Mouse (Mus musculus) kidney, embryonic 15.5 days (tissue): ENCODE measurements around the gene Trabd. TPM values are rescaled to one million over a fixed set of nuclear protein-coding genes. Genes with fewer than 3 reads are reported as not detected.

Experiments
- ATAC-seq: fragments of 200-750 bp; cut with Nextera tagmentation; replicated peaks from 2 replicates; pipeline ENCODE4 v1.8.0; 2017; ENCODE audit warnings: moderate TSS enrichment; ENCODE audit not compliant: low FRiP score
- H3K27ac ChIP-seq: fragments of 300-500 bp; sonication (generic); 2 replicates; pipeline ENCODE4 v1.5.1; 2015; ENCODE audit warnings: mild to moderate bottlenecking, inconsistent platforms
- H3K27me3 ChIP-seq: fragments of 300-500 bp; sonication (generic); 2 replicates; pipeline ENCODE4 v1.6.1; 2015; ENCODE audit warnings: inconsistent platforms
- H3K36me3 ChIP-seq: fragments of 300-500 bp; sonication (generic); 2 replicates; pipeline ENCODE4 v1.6.1; 2015; ENCODE audit warnings: inconsistent platforms
- H3K4me1 ChIP-seq: fragments of 300-500 bp; sonication (generic); 2 replicates; pipeline ENCODE4 v1.6.1; 2015; ENCODE audit warnings: inconsistent platforms
- H3K4me2 ChIP-seq: fragments of 300-500 bp; sonication (generic); 2 replicates; pipeline ENCODE4 v1.6.1; 2015; ENCODE audit warnings: moderate library complexity, mild to moderate bottlenecking, inconsistent platforms
- H3K4me3 ChIP-seq: fragments of 300-500 bp; sonication (generic); replicated peaks from 2 replicates; pipeline ENCODE4 v1.5.1; 2015; ENCODE audit warnings: mild to moderate bottlenecking, inconsistent platforms
- H3K9ac ChIP-seq: fragments of 300-500 bp; sonication (generic); 2 replicates; pipeline ENCODE4 v1.6.1; 2015; ENCODE audit warnings: mild to moderate bottlenecking, inconsistent platforms
- H3K9me3 ChIP-seq: fragments of 300-500 bp; sonication (generic); replicated peaks from 2 replicates; pipeline ENCODE4 v1.6.1; 2016; ENCODE audit warnings: inconsistent platforms
- WGBS: fragments of 180-500 bp; shearing (Covaris S2); methylation state at CpG from one replicate; pipeline ENCODE4 v1.1.7; 2015; ENCODE audit warnings: mixed read lengths; 5-methylcytosine and 5-hydroxymethylcytosine counted together
- polyA plus RNA-seq: library from polyadenylated mRNA; unstranded; fragments of >200 nt; fragmentation: Nextera tagmentation; extraction: Ambion mirVana; gene quantifications from 2 replicates; pipeline ENCODE4 v1.2.1, GENCODE M21; 2015

The Trabd gene
- 46.1 and 52.5 TPM in 2 replicates for polyA plus RNA-seq

DNA sequence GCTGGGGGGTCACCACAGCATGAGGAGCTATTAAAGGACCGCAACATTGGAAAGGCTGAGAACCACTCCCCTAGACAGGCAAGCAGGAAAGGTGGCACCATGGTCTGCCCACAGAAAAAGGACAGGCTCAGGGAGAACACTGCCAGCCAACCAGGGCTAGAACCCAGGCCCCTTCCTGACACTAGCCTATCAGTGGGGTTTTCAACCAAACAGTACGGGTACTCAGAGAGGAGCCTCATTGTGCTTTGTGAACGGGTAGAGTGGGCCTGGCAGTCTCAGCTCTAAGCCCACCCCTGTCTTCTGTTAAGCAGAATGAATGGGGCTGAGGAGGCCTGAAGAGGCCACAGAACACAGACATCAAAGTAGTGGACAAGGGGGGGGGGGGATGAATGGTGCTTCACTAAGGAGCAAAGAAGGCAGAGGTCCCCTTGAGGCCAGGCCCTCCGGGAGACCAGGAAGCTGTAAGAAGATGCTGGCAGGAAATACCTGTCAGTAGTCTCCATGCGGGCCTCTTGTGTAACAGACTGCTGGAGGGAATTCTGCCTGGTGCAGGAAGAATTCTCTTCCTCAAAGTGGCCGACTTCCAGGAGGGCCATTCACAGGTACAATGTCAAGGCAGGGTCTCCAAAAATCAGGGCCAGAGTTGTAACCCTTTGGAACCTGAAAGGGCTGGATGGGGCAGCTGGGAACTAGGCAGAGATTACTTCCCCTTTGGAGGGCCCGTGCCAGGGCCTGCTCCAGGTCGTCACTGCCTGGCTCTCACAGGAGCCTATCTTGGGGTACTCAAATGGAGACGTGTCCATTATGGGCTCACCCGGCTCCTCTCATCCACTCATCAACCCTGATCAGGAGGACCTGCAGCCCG, at the start of gene Trabd:
Trabd (plus strand) TSS at position 512 of the 865 bp plus-strand sequence.
- Histone ChIP-seq H3K27me3 (peaks cover 5% of the 10 kb centered on the region; the same call in 1 of the 2 replicates), H3K9me3 (no peaks in the 10 kb centered on the region)

DNA sequence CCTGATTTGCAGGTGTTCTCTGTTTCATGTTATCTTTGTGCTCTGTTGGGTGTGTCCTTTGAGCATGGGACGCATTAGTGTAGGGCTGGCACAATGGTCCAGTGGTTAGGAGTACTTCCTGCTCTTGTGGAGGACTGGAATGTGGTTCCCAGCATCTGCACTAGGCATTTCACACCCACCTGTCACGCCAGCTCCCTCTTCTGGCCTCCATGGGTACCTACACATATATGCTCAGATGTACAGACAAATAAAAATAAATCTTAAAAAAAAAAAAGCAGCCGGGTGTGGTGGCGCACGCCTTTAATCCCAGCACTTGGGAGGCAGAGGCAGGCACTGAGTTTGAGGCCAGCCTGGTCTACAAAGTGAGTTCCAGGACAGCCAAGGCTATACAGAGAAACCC, 30.5 kb upstream of the Trabd start:
- 74% methylated on average over 5 of the region's 5 CpGs for WGBS
- no peak overlapping the region for H3K9ac ChIP-seq
- no peaks in the 10 kb centered on the region for H3K36me3 ChIP-seq
- no peak overlapping the region for H3K27ac ChIP-seq
- H3K4me1 ChIP-seq: no peaks in the 10 kb centered on the region
- ATAC-seq: no peak
- no peaks in the 10 kb centered on the region for H3K27me3 ChIP-seq
- no peak overlapping the region for H3K4me2 ChIP-seq
- no peak overlapping the region for H3K4me3 ChIP-seq
- peaks cover 8% of the 10 kb centered on the region; the same call in 1 of the 2 replicates for H3K9me3 ChIP-seq

More for the DNA sequence above, at the start of gene Trabd:
- ATAC-seq: peak; percentile 6
- H3K27ac ChIP-seq: peak within 1 kb of the TSS; percentile 91
- peaks cover 2% of the 10 kb centered on the region; the same call in 1 of the 2 replicates for H3K36me3 ChIP-seq
- H3K4me1 ChIP-seq: peaks cover 37% of the 10 kb centered on the region
- WGBS: 20% methylated on average over 11 of the region's 11 CpGs
- peak within 1 kb of the TSS; percentile 78 for H3K9ac ChIP-seq
- H3K4me3 ChIP-seq: peak within 1 kb of the TSS; percentile 79
- H3K4me2 ChIP-seq: peak within 1 kb of the TSS; percentile 77

DNA sequence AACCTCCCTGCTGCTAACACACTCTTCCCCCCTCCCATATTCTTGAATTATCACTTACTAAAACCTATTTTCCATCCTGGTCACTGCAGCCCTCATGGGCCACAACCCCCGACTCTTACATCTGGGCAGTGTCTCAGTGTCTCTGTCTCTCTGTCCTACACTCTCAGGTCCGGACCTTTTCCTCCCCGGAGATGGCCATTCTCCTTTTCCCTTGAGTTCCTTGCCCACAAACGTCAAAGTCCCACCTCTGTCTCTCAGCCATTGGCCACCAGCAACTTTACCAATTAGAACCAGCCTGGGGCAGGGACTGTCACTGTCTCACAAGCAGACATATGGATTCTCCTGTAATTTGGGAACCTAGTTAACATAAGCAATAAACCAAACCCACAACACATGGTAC, 28.6 kb upstream of the Trabd start:
- no peak for ATAC-seq
- Histone ChIP-seq H3K9me3 (peaks cover 8% of the 10 kb centered on the region; the same call in 1 of the 2 replicates), H3K9ac (no peak overlapping the region), H3K36me3 (no peaks in the 10 kb centered on the region), H3K27me3 (no peaks in the 10 kb centered on the region), H3K4me1 (no peaks in the 10 kb centered on the region), H3K4me2 (no peak overlapping the region), H3K27ac (no peak overlapping the region), H3K4me3 (no peak overlapping the region)
- 74% methylated on average over 4 of the region's 4 CpGs for WGBS

DNA sequence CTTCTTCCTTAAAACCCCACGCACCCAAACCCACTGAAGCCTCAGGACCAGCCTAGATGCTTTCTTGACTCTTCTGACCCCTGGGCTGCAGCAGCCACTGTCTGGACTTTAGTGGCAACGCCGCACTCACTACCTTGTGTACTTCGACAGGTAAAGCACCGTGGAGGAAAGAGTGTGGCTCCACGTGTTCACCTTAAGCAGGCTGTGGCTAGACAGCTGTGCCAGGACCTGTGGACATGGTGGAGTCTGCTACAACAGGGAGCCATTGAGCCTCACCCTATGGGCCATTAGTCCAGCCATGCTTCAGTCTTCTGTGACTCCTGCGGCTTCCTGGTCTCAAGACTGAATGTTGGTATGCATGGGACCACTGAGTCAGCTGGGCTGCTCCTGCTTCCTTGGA, 20.3 kb upstream of the Trabd start:
- Histone ChIP-seq H3K27ac (no peak overlapping the region), H3K4me1 (peaks cover 7% of the 10 kb centered on the region; the same call in 1 of the 2 replicates), H3K4me2 (no peak overlapping the region), H3K36me3 (no peaks in the 10 kb centered on the region), H3K27me3 (peaks cover 42% of the 10 kb centered on the region), H3K9ac (no peak overlapping the region), H3K9me3 (no peaks in the 10 kb centered on the region), H3K4me3 (no peak overlapping the region)
- WGBS: 84% methylated on average over 7 of the region's 7 CpGs
- no peak for ATAC-seq

DNA sequence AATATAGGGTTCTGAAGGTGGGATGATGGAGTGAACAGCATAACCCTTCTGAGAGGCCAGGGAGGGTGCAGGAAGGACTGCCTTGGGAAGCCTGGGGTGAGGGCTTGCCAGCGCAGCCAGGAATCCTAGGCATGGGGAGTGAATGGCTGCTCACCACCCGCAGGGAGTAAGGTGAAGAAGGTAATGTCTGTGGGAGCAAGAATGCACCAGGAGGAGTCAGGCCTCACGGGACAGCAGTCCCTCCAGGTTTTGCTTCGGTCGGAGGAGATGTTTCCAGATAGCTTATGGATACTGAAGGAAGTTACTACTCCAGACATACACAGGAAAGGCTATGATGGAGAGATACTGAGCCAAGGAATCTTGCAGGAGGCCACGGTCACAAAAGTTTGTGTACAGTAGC, 16.2 kb upstream of the Trabd start:
- 20% methylated on average over 6 of the region's 6 CpGs for WGBS
- Histone ChIP-seq H3K9ac (no peak overlapping the region), H3K4me3 (peak overlapping the region; percentile 63), H3K4me2 (peak overlapping the region; percentile 97), H3K4me1 (peaks cover 13% of the 10 kb centered on the region; the same call in 1 of the 2 replicates), H3K27ac (no peak overlapping the region), H3K9me3 (no peaks in the 10 kb centered on the region), H3K36me3 (no peaks in the 10 kb centered on the region), H3K27me3 (peaks cover 80% of the 10 kb centered on the region)
- ATAC-seq: no peak

DNA sequence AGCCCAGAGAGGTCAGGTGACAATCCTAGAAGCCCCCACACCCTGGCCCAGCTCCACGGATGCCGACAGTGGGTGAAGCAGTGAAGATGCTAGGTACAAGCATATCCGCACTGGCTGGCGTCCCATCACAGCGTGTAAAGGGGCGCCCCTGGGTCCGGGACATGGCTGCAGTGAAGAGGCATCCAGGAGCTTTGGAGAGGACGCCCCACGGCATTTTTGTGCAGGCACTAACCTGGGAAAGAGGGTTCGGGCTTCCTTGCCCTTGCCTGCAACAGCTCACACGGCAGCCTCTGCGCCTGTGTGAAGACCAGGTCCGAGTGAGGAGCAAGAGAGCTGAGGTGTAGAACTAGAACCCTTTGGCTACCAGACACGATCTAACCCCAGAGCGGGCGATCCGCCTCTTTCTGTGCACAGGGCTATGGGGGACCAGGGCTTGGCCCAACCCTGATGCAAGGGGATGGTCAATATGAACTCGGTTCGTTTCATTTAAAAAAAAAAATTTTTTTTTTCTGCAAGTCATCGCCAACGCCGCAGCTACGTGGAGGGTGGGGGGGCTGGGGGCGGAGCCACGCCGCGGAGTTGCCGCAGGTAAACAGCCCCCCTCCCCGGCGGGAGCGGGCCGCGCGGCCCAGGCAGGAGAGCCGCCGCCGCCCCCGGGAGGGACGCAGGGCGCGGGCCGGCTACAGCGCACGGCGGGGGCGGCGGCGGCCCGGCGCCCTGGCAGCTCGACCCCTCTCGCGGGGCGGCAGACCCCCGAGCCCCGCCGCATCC, 15.6 kb upstream of the Trabd start, which contains the start of gene Panx2:
Panx2 (plus strand) TSS at position 574 of the 771 bp plus-strand sequence.
- H3K4me3 ChIP-seq: peak within 1 kb of the TSS; percentile 63
- peak within 1 kb of the TSS; percentile 50 for H3K9ac ChIP-seq
- 1% methylated on average over 38 of the region's 57 CpGs for WGBS
- H3K9me3 ChIP-seq: no peaks in the 10 kb centered on the region
- peaks cover 80% of the 10 kb centered on the region for H3K27me3 ChIP-seq
- peak within 1 kb of the TSS; percentile 97 for H3K4me2 ChIP-seq
- peaks cover 13% of the 10 kb centered on the region; the same call in 1 of the 2 replicates for H3K4me1 ChIP-seq
- H3K36me3 ChIP-seq: no peaks in the 10 kb centered on the region
- 0 out of 2 replicates have a peak, but pooled peaks have one; percentile 35 for ATAC-seq
- no peak within 1 kb of the TSS for H3K27ac ChIP-seq

DNA sequence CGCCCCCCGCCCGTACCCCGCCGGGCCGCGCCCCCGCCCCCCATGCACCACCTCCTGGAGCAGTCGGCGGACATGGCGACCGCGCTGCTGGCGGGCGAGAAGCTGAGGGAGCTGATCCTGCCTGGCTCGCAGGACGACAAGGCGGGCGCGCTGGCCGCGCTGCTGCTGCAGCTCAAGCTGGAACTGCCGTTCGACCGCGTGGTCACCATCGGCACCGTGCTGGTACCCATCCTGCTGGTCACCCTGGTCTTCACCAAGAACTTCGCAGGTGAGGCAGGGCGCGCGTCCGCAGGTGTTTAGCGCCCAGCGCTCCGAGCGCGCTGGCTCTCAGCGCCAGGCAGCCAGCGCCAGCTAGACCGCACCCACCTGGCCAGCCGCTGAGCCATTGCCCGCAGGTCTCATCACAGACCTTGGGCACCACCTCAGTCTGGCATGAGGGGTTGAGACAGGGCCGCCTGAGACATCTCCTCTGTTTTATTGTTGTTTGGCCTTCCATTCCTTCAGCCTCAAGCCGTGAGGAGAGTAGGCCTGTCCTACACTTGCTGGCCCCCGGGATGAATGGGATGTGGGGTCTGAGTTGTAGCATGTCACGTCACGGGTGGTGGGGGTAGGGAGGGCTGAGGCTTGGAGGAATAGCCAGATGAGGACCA, 14.8 kb upstream of the Trabd start:
- Histone ChIP-seq H3K9me3 (no peaks in the 10 kb centered on the region), H3K4me3 (peak overlapping the region; percentile 63), H3K4me2 (peak overlapping the region; percentile 97), H3K27ac (no peak overlapping the region), H3K27me3 (peaks cover 84% of the 10 kb centered on the region), H3K4me1 (peaks cover 13% of the 10 kb centered on the region; the same call in 1 of the 2 replicates), H3K9ac (peak overlapping the region; percentile 50), H3K36me3 (no peaks in the 10 kb centered on the region)
- ATAC-seq: peak; percentile 31; the same call in 1 of the 2 replicates
- 3% methylated on average over 43 of the region's 48 CpGs for whole genome bisulfite sequencing

DNA sequence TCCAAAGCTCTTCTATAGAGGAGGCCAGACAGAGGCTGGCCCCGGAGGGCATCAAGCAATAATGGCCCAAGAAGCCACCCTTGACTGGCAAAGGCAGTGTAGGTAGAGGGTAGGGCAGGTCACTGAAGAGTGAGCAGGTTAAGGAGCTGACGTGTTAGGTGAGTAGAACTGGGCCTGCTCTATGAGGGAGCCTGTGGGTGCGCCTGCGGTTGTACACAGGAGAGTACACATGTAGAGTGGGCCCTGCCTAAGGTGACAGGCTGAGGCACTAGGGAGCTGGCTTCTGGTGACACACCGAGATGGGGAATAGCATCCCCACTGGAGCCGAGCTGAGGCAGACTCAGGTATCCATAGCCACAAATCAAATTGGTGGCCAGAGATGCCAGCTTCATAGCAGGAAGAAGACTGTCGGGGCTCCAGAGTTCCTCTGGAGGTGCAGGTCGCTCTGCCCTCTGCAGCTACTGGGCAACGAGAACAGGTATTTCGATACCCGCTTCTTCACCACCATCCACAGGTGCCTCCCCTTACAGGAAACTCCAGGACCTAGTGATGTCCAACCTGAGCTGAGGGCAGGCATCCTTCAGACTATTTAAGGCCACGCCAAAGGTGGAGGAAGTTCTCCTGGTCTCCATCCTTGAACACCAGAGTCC, 14.0 kb upstream of the Trabd start:
- Histone ChIP-seq H3K36me3 (no peaks in the 10 kb centered on the region), H3K27me3 (peaks cover 85% of the 10 kb centered on the region), H3K9me3 (no peaks in the 10 kb centered on the region), H3K4me3 (no peak overlapping the region), H3K4me1 (peaks cover 13% of the 10 kb centered on the region; the same call in 1 of the 2 replicates), H3K4me2 (peak overlapping the region; percentile 97; the same call in 1 of the 2 replicates), H3K27ac (no peak overlapping the region), H3K9ac (no peak overlapping the region)
- 89% methylated on average over 12 of the region's 12 CpGs for WGBS
- ATAC-seq: no peak

DNA sequence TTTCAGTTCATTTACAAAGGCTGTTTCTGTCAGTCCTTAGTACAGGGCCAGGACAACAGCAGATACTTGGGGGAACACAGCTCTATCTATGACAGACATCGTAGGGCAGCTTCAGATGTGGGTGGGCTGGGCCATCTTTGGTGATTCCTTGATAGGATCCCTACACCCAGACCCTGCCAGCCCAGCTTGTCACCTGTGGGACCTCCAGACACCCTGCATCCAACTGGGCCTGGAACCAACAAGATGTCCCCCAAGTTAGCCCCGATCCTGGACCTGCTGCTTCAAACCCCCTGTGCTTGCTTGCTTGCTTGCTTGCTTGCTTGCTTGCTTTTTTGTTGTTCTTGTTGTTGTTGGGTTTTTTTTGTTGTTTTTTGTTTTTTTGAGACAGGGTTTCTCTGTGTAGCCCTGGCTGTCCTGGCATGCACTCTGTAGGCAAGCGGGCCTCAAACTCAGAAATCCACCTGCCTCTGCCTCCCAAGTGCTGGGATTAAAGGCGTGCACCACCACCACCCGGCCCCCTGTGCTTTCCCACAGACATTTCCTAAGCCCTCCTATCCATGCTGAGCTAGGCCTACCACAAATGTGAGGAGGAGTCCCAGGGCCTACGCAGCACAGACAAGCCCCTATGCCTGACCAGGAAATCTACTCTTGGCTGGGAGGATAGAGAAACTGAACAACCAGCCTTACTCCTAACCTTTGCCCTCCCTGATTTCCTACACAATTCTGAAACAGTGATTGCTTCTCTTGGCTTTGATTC, 13.0 kb upstream of the Trabd start:
- no peaks in the 10 kb centered on the region for H3K9me3 ChIP-seq

DNA sequence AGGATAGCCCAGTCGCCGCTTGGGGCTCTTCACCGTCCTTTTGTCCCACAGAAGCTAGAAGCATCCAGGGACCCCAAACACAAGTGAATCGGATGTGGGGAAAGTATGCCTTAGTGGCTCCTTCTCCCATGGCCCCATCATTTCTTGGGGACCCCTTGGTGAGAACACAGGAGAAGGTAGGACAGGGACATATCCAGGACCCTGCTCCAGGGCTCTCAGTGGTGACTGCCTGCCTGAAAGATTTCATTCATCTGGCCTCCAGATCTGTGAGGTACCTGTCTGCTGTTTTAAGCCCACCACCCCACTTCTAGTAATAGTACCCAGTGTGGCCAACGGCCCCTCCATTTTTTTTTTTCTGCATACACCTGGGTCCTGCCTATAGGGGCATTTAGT, 12.4 kb upstream of the Trabd start:
- Histone ChIP-seq H3K4me1 (peaks cover 14% of the 10 kb centered on the region), H3K27me3 (peaks cover 85% of the 10 kb centered on the region), H3K27ac (no peak overlapping the region), H3K36me3 (no peaks in the 10 kb centered on the region), H3K4me2 (no peak overlapping the region), H3K9ac (no peak overlapping the region), H3K9me3 (no peaks in the 10 kb centered on the region), H3K4me3 (no peak overlapping the region)
- no peak for ATAC-seq
- 83% methylated on average over 5 of the region's 5 CpGs for WGBS

More for the DNA sequence above, 13.0 kb upstream of the Trabd start:
- ATAC-seq: no peak
- Histone ChIP-seq H3K9ac (no peak overlapping the region), H3K4me1 (peaks cover 13% of the 10 kb centered on the region; the same call in 1 of the 2 replicates), H3K27ac (no peak overlapping the region), H3K36me3 (no peaks in the 10 kb centered on the region), H3K4me2 (no peak overlapping the region), H3K4me3 (no peak overlapping the region), H3K27me3 (peaks cover 85% of the 10 kb centered on the region)
- 95% methylated on average over 6 of the region's 6 CpGs for WGBS
